Mouse (Mus musculus) ES-E14 (cell line): ENCODE measurements around the gene Ppil6. TPM values are rescaled to one million over a fixed set of nuclear protein-coding genes. Genes with fewer than 3 reads are reported as not detected.

Source experiments
- DNase-seq: peaks from one replicate; pipeline ENCODE4 v3.0.0-alpha.2; 2013; ENCODE audit warnings: low read depth, low spot score
- H3K27ac ChIP-seq: 2 replicates; pipeline ENCODE4 v1.5.1; 2012; ENCODE audit warnings: low read depth, mild to moderate bottlenecking, low read length, moderate library complexity, mixed read lengths; ENCODE audit not compliant: poor library complexity, insufficient read depth, severe bottlenecking
- H3K36me3 ChIP-seq: 2 replicates; pipeline ENCODE4 v1.6.1; 2012; ENCODE audit warnings: mild to moderate bottlenecking, low read length, moderate library complexity, mixed read lengths; ENCODE audit not compliant: control insufficient read depth, poor library complexity, insufficient read depth, severe bottlenecking
- H3K4me1 ChIP-seq, 2 experiments: fragments of 150-350 bp in 1 of 2; sonication (generic) in 1 of 2; 2 replicates each; pipeline ENCODE4 v1.6.1; 2012; ENCODE audit warnings: low read length in 2 of 2, mild to moderate bottlenecking in 1 of 2, mixed read lengths in 1 of 2; ENCODE audit not compliant: control insufficient read depth in 2 of 2, insufficient read depth in 2 of 2, poor library complexity in 1 of 2
- H3K4me3 ChIP-seq, 2 experiments: fragments of 150-350 bp in 1 of 2; sonication (generic) in 1 of 2; 2 replicates each; pipeline ENCODE4 v1.5.1; 2012; ENCODE audit warnings: low read length in 2 of 2, low read depth in 1 of 2, mild to moderate bottlenecking in 1 of 2, mixed read lengths in 1 of 2; ENCODE audit not compliant: insufficient read depth in 1 of 2, poor library complexity in 1 of 2, severe bottlenecking in 1 of 2
- H3K9ac ChIP-seq: 2 replicates; pipeline ENCODE4 v1.6.1; 2012; ENCODE audit warnings: low read depth, mild to moderate bottlenecking, low read length, mixed read lengths; ENCODE audit not compliant: poor library complexity, insufficient read depth, severe bottlenecking
- H3K9me3 ChIP-seq: fragments of 150-350 bp; sonication (generic); 2 replicates; pipeline ENCODE4 v1.6.1; 2012; ENCODE audit warnings: low read depth, mild to moderate bottlenecking, low read length; ENCODE audit not compliant: control insufficient read depth, insufficient read depth
- CHD2 ChIP-seq: IDR thresholded peaks from 2 replicates; pipeline ENCODE4 v1.6.1; 2014; ENCODE audit warnings: mild to moderate bottlenecking, low read depth, low read length, inconsistent platforms
- HCFC1 ChIP-seq: IDR thresholded peaks from 2 replicates; pipeline ENCODE4 v1.6.1; 2012; ENCODE audit warnings: low read length, inconsistent platforms, borderline replicate concordance; ENCODE audit not compliant: insufficient read depth
- MAFK ChIP-seq: IDR thresholded peaks from 2 replicates; pipeline ENCODE4 v1.6.1; 2014; ENCODE audit warnings: mild to moderate bottlenecking, low read depth, low read length, inconsistent platforms; ENCODE audit not compliant: insufficient read depth
- ZC3H11A ChIP-seq: IDR thresholded peaks from 2 replicates; pipeline ENCODE4 v1.6.1; 2012; ENCODE audit warnings: low read depth, mild to moderate bottlenecking, inconsistent platforms, low read length, borderline replicate concordance
- ZNF384 ChIP-seq: IDR thresholded peaks from 2 replicates; pipeline ENCODE4 v1.6.1; 2012; ENCODE audit warnings: low read depth, low read length, inconsistent platforms
- in situ Hi-C, 2 experiments: fragments of 600-800 bp; cut with MboI; formaldehyde crosslinking; loops; one replicate each; pipeline ENCODE4 v1.15.1; 2025; ENCODE audit warnings: low sequenced_read_pairs in 2 of 2, inconsistent platforms in 1 of 2; ENCODE audit not compliant: unreplicated experiment in 2 of 2
- total RNA-seq: library from RNA; depleted of rRNA; stranded (reverse); fragments of 300-350 nt; gene quantifications from 2 replicates; pipeline ENCODE4 v1.2.3, GENCODE M21; 2012

Gene Ppil6
- total RNA-seq, 1 experiment = not detected

GRCm38 (mm10) chr10:41529972-41530371 lies 39.7 kb downstream of the Ppil6 start:
- Histone ChIP-seq H3K36me3 (peaks cover 16% of the 10 kb centered on the region), H3K9ac (no peak overlapping the region), H3K9me3 (no peaks in the 10 kb centered on the region), H3K4me1 (no peaks in the 10 kb centered on the region), H3K27ac (no peak overlapping the region), H3K4me3 (no peak overlapping the region)
- in situ Hi-C loops = no loop called here
- no peak for DNase-seq
- no peak for TF ChIP-seq MAFK
- TF ChIP-seq ZC3H11A = no peak
- TF ChIP-seq CHD2 = no peak
- TF ChIP-seq HCFC1 = no peak
- no peak for TF ChIP-seq ZNF384

- H3K9me3 ChIP-seq = no peaks in the 10 kb centered on the region
- DNase-seq = no peak
- H3K9ac ChIP-seq = no peak overlapping the region
- in situ Hi-C loops = no loop called here
- TF ChIP-seq ZNF384 (no peak), MAFK (no peak), HCFC1 (no peak), CHD2 (no peak), ZC3H11A (no peak)
- peaks cover 5% of the 10 kb centered on the region for H3K36me3 ChIP-seq
- no peak overlapping the region for H3K4me3 ChIP-seq
- H3K27ac ChIP-seq = no peak overlapping the region
- H3K4me1 ChIP-seq = no peaks in the 10 kb centered on the region
These were observed 45.8 kb downstream of the Ppil6 start for GRCm38 (mm10) chr10:41535991-41536390.

DNA sequence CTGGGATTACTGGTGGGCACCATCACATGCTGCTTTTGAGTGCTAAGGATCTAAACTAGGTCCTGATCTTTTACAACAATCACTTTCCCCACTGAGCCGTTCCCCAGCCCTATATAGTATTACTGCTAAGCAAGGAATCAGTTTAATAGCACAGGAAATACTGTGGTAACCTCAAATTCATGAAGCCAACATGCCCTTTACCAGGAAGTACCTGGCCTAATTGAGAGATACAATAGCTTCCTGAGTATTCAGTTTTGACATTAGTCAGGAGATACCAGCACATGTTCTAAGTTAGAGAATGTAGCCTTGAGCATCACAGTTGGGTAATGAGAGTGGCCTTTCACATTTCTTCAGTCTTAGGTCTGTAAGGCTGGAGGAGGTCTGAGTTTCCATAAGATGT lies 46.5 kb downstream of the Ppil6 start:
- Histone ChIP-seq H3K9me3 (no peaks in the 10 kb centered on the region), H3K4me1 (no peaks in the 10 kb centered on the region), H3K27ac (no peak overlapping the region), H3K4me3 (no peak overlapping the region), H3K36me3 (peaks cover 5% of the 10 kb centered on the region), H3K9ac (no peak overlapping the region)
- DNase-seq = no peak
- in situ Hi-C loops = no loop called here
- TF ChIP-seq CHD2 (no peak), HCFC1 (no peak), MAFK (no peak), ZC3H11A (no peak)

GRCm38 (mm10) chr10:41537226-41537982 lies 47.2 kb downstream of the Ppil6 start:
- no peak for DNase-seq
- Histone ChIP-seq H3K9ac (no peak overlapping the region), H3K4me3 (no peak overlapping the region), H3K36me3 (peaks cover 5% of the 10 kb centered on the region), H3K27ac (no peak overlapping the region), H3K9me3 (no peaks in the 10 kb centered on the region), H3K4me1 (no peaks in the 10 kb centered on the region)
- in situ Hi-C loops = no loop called here
- TF ChIP-seq CHD2 (no peak), ZNF384 (no peak), HCFC1 (no peak), MAFK (no peak), ZC3H11A (no peak)

- Histone ChIP-seq H3K9ac (no peak overlapping the region), H3K27ac (no peak overlapping the region), H3K36me3 (peaks cover 5% of the 10 kb centered on the region), H3K9me3 (no peaks in the 10 kb centered on the region), H3K4me1 (no peaks in the 10 kb centered on the region), H3K4me3 (no peak overlapping the region)
- TF ChIP-seq MAFK (no peak), HCFC1 (no peak), CHD2 (no peak), ZC3H11A (no peak), ZNF384 (no peak)
- no peak for DNase-seq
- in situ Hi-C loops = no loop called here
These were observed 47.7 kb downstream of the Ppil6 start for GRCm38 (mm10) chr10:41537983-41538330.
